In the genomic region with DNA sequence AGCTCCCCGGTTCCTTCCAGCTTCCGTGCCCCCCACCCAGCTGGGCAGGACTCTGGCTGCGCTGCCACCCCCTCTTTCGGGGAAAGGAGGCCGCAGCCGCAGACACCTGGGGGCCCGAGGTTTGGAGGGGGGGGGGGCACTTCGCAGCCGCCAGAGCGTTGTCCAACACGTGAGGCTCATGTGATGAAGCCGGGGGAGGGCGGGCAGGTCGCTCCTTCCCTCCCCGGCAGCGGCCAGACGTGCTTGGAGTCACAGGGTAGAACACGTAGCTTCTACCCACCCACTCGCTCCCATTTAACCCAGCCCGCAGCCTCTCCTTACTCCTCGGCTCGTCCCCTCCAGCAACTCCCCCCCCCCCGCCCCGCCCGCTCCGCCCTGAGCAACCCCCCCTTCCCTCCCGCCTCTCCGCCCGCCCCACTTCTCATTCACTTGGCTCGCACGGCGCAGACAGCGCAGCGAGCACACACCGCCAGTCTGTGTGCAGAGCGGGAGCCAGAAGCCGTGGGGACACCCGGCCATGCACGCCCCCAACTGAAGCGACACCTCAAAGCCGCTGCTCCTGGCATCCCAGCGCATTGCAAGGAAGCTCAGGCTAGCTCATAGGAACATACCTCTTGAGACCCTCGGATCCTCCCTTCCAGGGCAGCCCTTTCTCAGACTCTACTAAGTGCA, we compare ENCODE assay signal across 8 mouse cellular contexts. TPM values are rescaled to one million over a fixed set of nuclear protein-coding genes. Genes with fewer than 3 reads are reported as not detected.
DNase-seq lines count a peak whose midpoint lies in the region; ATAC-seq and TF ChIP-seq lines count a peak whose summit lies in the region.

A gene (plus strand): TSS at position 424 of the 672 bp plus-strand sequence.

- TF ChIP-seq CTCF in bone marrow, adult 2 months (IDR thresholded peaks at IDR 0.05; ENCODE audit: control insufficient read depth, insufficient read depth, low read length): no peak

- H3K36me3 ChIP-seq in heart, embryonic 14.5 days (ENCODE audit: control insufficient read depth, insufficient read depth, low read length): peaks cover 24% of the 10 kb centered on the region
- H3K36me3 ChIP-seq in liver, embryonic 12.5 days: peaks cover 10% of the 10 kb centered on the region
- H3K36me3 ChIP-seq in stomach, embryonic 14.5 days (ENCODE audit: control insufficient read depth, insufficient read depth, low read length): peaks cover 5% of the 10 kb centered on the region

- WGBS in bone marrow, adult 2 months: under 1% methylated on average over 42 of the region's 43 CpGs
- under 1% methylated on average over 25 of the region's 43 CpGs for WGBS in heart, embryonic 14.5 days
- under 1% methylated on average over 41 of the region's 43 CpGs for WGBS in liver, embryonic 12.5 days (ENCODE audit: insufficient replicate concordance)
- WGBS in stomach, embryonic 14.5 days: 0% methylated on average over 27 of the region's 43 CpGs

- H3K9ac ChIP-seq in heart, embryonic 14.5 days (ENCODE audit: low read length): peak within 1 kb of the TSS; percentile 92
- H3K9ac ChIP-seq in liver, embryonic 12.5 days: peak within 1 kb of the TSS; percentile 58
- H3K9ac ChIP-seq in stomach, embryonic 14.5 days (replicated peaks; ENCODE audit: low read depth, low read length): peak within 1 kb of the TSS; percentile 45

- H3K9me3 ChIP-seq in heart, embryonic 14.5 days (ENCODE audit: control insufficient read depth, low read length): no peaks in the 10 kb centered on the region
- H3K9me3 ChIP-seq in liver, embryonic 12.5 days (replicated peaks): no peaks in the 10 kb centered on the region
- H3K9me3 ChIP-seq in stomach, embryonic 14.5 days (ENCODE audit: control insufficient read depth, low read depth, low read length): no peaks in the 10 kb centered on the region

- H3K27ac ChIP-seq in bone marrow, adult 2 months (ENCODE audit: control insufficient read depth, insufficient read depth, low read depth, low read length, poor library complexity): peak within 1 kb of the TSS; percentile 85
- H3K27ac ChIP-seq in heart, embryonic 14.5 days (replicated peaks in 1 of 2; ENCODE audit: control insufficient read depth in 1 of 2, insufficient read depth in 1 of 2, low read depth in 2 of 2, low read length in 2 of 2): peak within 1 kb of the TSS; percentile 100
- H3K27ac ChIP-seq in liver, embryonic 12.5 days: peak within 1 kb of the TSS; percentile 82
- H3K27ac ChIP-seq in stomach, embryonic 14.5 days (ENCODE audit: low read length): peak within 1 kb of the TSS; percentile 97

- H3K4me3 ChIP-seq in bone marrow, adult 2 months (replicated peaks; ENCODE audit: control insufficient read depth, low read depth, low read length): peak within 1 kb of the TSS; percentile 75
- peak within 1 kb of the TSS; percentile 59 to 90 for H3K4me3 ChIP-seq in heart, embryonic 14.5 days (ENCODE audit: control insufficient read depth in 1 of 2, insufficient read depth in 1 of 2, low read depth in 1 of 2, low read length in 2 of 2)
- H3K4me3 ChIP-seq in liver, embryonic 12.5 days: peak within 1 kb of the TSS; percentile 55
- peak within 1 kb of the TSS; percentile 38 for H3K4me3 ChIP-seq in stomach, embryonic 14.5 days (ENCODE audit: low read depth, low read length)

- peak within 1 kb of the TSS; percentile 82 for H3K4me2 ChIP-seq in heart, embryonic 14.5 days (ENCODE audit: low read length)
- peak within 1 kb of the TSS; percentile 73 for H3K4me2 ChIP-seq in liver, embryonic 12.5 days
- peak within 1 kb of the TSS; percentile 82 for H3K4me2 ChIP-seq in stomach, embryonic 14.5 days (replicated peaks; ENCODE audit: low read depth, low read length)

- TF ChIP-seq POLR2A in bone marrow, adult 2 months (IDR thresholded peaks at IDR 0.05; ENCODE audit: borderline replicate concordance, control insufficient read depth, low read depth, low read length): peak; percentile 77; the same call in 1 of the 2 replicates

- H3K27me3 ChIP-seq in heart, embryonic 14.5 days (ENCODE audit: control insufficient read depth, insufficient read depth, low read length): no peaks in the 10 kb centered on the region
- peaks cover 74% of the 10 kb centered on the region for H3K27me3 ChIP-seq in liver, embryonic 12.5 days (replicated peaks)
- H3K27me3 ChIP-seq in stomach, embryonic 14.5 days (ENCODE audit: control insufficient read depth, insufficient read depth, low read length): no peaks in the 10 kb centered on the region

- DNase-seq in 3T3-L1 (ENCODE audit: low read depth, low spot score): peak; percentile 98
- DNase-seq in fibroblast of lung, adult 2 months (ENCODE audit: low read depth): peak; percentile 95
- DNase-seq in kidney, postnatal 14 days: peak; percentile 95
- peak; percentile 78 for DNase-seq in naive thymus-derived CD4-positive, alpha-beta T cell, adult 2 months (ENCODE audit: low read depth)

- peak; percentile 91 for ATAC-seq in heart, embryonic 14.5 days (ENCODE audit: insufficient number of reproducible peaks, insufficient read depth, low FRiP score, low read depth)
- ATAC-seq in liver, embryonic 12.5 days: peak; percentile 78
- ATAC-seq in stomach, embryonic 14.5 days (ENCODE audit: insufficient number of reproducible peaks, insufficient read depth, low FRiP score, low read depth): peak; percentile 88

- peaks cover 4% of the 10 kb centered on the region; the same call in 1 of the 2 replicates for H3K4me1 ChIP-seq in bone marrow, adult 2 months (ENCODE audit: control insufficient read depth, insufficient read depth, low read length)
- H3K4me1 ChIP-seq in heart, embryonic 14.5 days (ENCODE audit: control insufficient read depth in 2 of 2, insufficient read depth in 2 of 2, low read length in 2 of 2): peaks cover 14 to 37% of the 10 kb centered on the region in 2 experiments
- H3K4me1 ChIP-seq in liver, embryonic 12.5 days: peaks cover 16% of the 10 kb centered on the region; the same call in 1 of the 2 replicates
- peaks cover 6% of the 10 kb centered on the region for H3K4me1 ChIP-seq in stomach, embryonic 14.5 days (ENCODE audit: control insufficient read depth, insufficient read depth, low read length)

RNA-seq across cellular contexts. Expression of the gene that starts here (rescaled TPM):
- 3.8 and 6.9 TPM in 2 replicates for polyA plus RNA-seq in bone marrow, adult 2 months (2011; ENCODE audit: insufficient read depth, insufficient read length, low replicate concordance, missing spikeins)
- 20.1 and 20.9 TPM in 2 replicates for polyA plus RNA-seq in heart, embryonic 14.5 days (2014; fragmentation: Nextera tagmentation; extraction: Ambion mirVana)
- 4.0 and 6.1 TPM in 2 replicates for polyA plus RNA-seq in liver, embryonic 12.5 days (2016; fragmentation: Nextera tagmentation; extraction: Ambion mirVana)
- 19.8 and 25.1 TPM in 2 replicates for polyA plus RNA-seq in stomach, embryonic 14.5 days (2014; fragmentation: Nextera tagmentation; extraction: Ambion mirVana)

Comparison
In these comparisons a context has a peak if more than half of its experiments do, and no peak if none do; other contexts are left out.
1. Peak in every context shown above with its lines: DNase-seq, ATAC-seq, H3K4me3 ChIP-seq and H3K27ac ChIP-seq.